Mouse (Mus musculus) bone marrow, adult 2 months (tissue): Measurements from ENCODE around the gene Hoxa4.

Experiments
- CTCF ChIP-seq: fragments of 200-500 bp; IDR thresholded peaks from 2 replicates; pipeline ENCODE4 v1.5.1; 2011; ENCODE audit warnings: low read length, control low read depth; ENCODE audit not compliant: control insufficient read depth, insufficient read depth
- POLR2A ChIP-seq: fragments of 200-500 bp; IDR thresholded peaks from 2 replicates; pipeline ENCODE4 v1.6.1; 2011; ENCODE audit warnings: low read depth, mild to moderate bottlenecking, control low read depth, low read length, borderline replicate concordance; ENCODE audit not compliant: control insufficient read depth

DNA sequence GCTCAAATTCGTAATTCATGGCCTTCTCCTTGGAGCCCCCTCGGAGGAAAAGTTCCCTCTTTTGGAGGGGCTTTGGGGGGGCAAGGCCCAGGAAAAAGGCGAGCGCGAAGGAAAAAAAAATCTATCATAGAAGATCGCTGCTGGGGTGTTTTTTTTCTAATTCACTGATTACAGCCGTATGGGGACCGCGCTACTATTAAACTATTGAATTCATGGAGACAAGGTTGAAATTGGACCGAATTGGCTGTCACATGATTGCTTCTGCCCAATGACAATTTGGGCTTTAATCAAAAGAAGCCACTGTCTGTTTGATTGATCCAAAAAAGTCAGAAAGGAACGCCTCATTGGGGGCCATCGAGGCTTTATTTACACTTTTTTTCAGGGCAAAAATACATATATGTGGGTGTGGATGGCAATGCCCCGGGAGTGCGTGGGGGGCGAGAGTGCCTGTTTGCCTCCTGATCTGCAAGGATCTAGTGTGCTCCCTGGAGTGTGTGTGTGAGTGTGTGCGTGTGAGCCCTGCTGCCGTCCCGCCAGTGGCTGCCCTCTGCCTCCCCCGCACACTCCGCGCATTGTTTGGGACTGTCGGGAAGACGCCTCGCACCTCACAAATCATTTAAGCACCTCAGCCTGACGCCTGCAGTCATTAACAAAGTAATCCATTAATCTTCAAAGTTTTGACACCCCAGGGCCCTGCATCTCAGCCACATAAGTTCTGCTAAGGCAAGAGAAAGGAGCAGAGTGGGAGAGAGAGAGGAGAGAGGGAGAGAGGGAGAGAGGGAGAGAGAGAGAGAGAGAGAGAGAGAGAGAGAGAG, 26.7 kb downstream of the Hoxa4 start, which contains the start of gene Hoxa2:
- no peak for TF ChIP-seq CTCF
- no peak for TF ChIP-seq POLR2A
